Mouse (Mus musculus) c-Kit-positive CD71-positive TER-119-negative erythroid progenitor cells, embryonic 14.5 days (primary cell): ENCODE measurements around the gene Zfp11.
"Not testable (repeated sequence)": the region's sequence is repeated elsewhere in the genome, so short reads cannot be mapped to it uniquely, and the experiment has no call there.

Experiments
- DNase-seq: peaks from one replicate; pipeline ENCODE4 v3.0.0-alpha.2; 2013; ENCODE audit warnings: low read depth

Gene Zfp11

GRCm38 (mm10) chr5:129670036-129670458 lies at the start of gene Zfp11:
Gene Zfp11 (minus strand): TSS chr5:129670099.
- peak; percentile 66 for DNase-seq

- no peak for DNase-seq
Measured at GRCm38 (mm10) chr5:129717016-129717415, 47.1 kb upstream of the Zfp11 start.

DNA sequence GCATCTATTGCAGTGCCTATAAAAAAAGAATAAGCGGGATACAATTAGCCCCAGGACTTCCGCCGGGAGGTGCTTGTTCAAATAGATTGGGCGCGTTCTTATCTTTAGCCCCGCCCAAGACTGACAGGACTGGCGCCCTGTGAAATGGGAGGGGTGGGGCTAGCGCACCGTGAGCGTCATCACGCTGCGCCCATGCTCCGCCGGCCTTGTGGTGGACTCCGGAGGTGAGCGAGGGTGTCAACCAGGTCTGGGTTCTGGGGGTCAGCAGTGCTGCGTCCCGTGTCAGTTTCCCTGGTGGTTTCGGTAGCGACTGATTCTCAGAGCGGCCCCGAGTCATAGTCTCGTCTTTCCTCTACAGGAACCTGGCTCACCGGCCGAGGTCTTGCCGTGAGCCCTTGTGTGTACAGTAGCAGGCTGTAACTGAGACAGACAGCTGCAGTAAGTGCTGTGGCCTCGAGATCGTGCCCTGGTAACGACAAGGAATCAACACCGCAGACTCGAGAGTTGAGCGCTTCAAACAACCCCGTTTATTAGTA lies 45.5 kb upstream of the Zfp11 start, which contains the start of gene Mrps17:
Gene Mrps17, plus strand, starts transcription at position 172 of the 536 bp plus-strand sequence.
- DNase-seq: peak; percentile 95

DNA sequence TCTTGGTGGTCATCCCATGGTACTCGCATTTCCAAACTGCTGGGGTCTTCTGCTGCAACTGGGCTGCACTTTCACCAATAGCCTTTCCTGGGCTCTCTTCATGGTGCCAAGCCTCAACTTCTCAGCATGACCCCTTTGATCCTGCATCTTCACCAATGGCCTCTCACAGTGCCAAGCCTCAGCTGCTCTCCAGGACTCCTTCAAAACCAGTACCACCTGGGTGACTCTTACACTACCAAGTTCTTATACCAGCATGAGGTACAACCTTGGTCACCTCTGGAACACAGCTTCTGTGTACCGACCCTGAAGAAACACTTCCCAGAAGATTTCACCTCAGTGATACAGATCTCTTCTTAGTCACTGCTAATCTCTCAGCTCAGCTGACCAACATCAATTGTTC lies 38.5 kb upstream of the Zfp11 start, which contains the start of gene Sept14:
Gene Sept14, minus strand, starts transcription at position 101 of the 400 bp plus-strand sequence.
- DNase-seq: no peak

DNA sequence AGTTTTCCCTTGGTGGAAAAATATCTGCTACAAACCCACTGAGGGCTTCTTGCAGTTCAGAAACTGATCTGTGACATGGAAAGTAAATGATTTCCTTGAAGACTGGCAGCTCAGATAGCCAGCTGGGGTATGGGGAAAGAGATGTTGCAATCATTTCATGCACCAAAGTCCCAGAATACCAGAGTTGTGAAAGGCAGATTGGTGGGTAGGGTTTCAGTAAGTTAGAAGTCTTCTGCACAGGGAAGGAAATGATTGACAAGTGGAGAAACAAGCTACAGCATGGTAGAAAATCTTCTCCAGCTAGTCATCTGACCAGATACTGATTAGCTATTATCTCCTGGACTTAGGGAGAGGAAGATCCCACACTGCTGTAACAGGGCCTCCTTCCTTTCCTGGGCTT lies 33.5 kb upstream of the Zfp11 start:
- no peak for DNase-seq

DNA sequence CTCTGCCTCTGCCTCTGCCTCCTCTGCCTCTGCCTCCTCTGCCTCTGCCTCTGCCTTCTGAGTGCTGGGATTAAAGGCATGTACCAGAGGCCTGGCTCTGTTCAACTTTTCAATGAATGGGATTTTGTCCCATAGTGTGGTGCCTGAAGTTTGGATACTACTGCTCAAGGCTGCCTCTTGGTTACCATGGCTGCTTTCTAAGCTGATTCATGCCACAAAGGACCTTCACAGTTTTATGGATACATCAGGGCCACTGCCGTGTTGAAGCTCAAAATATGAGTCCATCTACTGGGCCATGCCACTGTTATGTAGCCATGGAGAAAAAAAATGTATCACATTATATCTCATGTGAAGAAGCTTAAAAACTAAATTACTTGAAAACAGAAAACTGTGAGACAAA lies 31.8 kb upstream of the Zfp11 start:
- DNase-seq: no peak

GRCm38 (mm10) chr5:129700506-129700905 lies 30.6 kb upstream of the Zfp11 start:
- DNase-seq: no peak

DNA sequence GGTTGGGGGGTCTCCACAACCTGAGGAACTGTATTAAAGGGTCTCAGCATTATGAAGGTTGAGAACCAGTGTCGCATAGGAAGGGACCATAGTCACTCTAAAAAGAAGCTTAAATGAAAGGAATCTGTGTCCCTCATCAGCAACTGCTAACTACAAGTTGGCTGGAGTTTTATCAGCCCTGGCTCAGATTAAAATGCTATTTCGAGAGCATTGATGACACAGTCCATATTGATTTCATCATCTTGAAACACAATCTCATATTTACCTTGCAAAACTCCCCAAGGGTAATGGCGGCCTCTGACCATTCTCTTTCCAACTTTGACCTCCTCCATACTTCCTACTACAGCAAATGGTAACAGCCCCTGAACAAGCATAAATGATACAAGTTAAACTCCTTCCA lies 20.6 kb upstream of the Zfp11 start:
- no peak for DNase-seq

- no peak for DNase-seq
Measured at GRCm38 (mm10) chr5:129687621-129688020, 17.7 kb upstream of the Zfp11 start.

DNA sequence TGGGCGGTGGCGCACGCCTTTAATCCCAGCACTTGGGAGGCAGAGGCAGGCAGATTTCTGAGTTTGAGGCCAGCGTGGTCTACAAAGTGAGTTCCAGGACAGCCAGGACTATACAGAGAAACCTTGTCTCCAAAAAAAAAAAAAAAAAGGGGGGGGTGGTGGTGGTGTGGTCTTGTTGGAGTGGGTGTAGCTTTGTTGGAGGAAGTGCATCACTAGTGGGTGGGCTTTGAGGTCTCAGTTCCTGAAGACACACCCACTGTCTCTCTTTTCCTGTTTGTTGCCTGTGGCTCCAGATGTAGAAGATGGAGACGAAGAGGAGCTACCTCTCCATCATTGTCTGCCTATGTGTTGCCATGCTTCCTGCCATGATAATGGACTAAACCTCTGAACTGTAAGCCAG lies 15.2 kb upstream of the Zfp11 start:
- not testable (repeated sequence) for DNase-seq

DNA sequence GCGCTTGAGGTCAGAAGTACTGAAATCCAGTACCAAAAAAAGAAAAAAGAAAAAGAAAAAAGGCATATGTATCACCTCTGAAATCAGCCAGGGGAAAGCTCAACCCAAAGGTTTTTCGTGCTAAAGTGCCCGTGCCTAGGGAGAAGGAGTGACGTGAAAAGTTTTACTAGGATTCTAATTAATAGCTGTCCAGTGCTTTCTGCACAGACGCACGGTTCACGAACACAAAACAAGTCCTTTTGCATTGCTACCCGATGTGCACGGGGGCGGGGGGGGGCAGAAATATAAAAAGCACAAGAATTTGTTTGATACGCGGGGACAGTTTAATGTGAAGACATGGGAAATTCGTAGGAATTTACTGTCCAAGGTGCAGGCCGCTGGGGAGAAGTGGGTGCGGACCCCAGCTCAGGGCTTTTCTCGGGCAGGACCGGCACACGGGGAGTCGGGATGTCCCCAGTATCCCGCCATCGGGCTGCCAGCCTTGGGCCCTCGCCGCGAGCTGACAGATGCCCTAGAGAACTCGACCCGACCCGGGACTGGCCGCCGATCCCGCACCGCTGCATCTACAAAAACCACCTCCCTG lies 355 bp downstream of the Zfp11 start:
- DNase-seq: peak; percentile 5

GRCm38 (mm10) chr5:129667851-129668250 lies 2.0 kb downstream of the Zfp11 start:
- DNase-seq: no peak

DNA sequence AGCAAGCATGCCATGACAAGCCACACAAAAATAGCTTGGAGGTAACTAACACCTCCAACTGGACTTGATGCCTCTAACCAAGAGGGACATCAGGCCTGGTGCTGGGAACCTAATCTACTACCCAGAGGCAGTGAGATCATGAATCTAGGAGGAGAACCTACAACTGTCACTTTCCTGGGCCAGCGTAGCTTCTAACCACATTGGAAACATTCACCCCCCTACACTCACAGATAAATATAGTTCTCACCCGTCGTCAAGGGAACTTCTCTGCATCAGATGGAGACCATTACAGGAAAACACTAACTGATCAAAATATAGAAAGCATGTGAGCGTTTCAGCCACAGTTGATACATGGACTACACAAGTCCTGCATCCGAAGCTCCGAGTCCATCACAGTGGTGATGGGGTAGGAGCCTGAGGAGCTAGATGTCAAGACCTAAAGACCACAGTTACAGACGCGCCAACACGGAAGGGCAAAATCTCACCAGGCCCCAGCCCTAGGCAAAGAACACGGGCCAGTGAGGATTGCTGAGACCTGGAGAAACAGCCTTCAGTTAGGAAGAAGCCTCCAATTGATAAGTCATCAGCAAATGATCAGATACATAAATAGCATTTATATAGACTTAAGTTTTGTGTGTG lies 3.5 kb downstream of the Zfp11 start:
- no peak for DNase-seq

DNA sequence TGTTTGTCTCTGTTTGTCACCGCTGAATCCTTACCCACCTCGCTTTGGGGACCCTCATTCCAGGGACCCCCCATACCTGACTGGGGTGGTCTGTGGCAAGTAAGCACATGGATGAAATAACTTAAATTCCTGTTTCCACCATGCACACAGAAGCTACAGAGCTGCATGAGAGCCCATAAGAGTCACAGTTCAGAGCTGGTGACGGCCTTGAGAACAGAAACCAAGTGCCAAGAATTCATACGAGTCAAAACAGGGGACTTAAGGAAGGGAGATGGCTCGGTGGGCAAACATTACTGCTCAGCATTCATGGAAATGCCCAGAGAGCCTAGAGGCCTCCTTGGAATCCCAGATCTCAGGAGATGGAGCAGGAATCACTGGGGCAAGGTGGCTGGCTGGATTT lies 5.8 kb downstream of the Zfp11 start:
- DNase-seq: no peak

- no peak for DNase-seq
Measured at GRCm38 (mm10) chr5:129657931-129658330, 12.0 kb downstream of the Zfp11 start.

GRCm38 (mm10) chr5:129657016-129657415 lies 12.9 kb downstream of the Zfp11 start:
- DNase-seq: no peak

DNA sequence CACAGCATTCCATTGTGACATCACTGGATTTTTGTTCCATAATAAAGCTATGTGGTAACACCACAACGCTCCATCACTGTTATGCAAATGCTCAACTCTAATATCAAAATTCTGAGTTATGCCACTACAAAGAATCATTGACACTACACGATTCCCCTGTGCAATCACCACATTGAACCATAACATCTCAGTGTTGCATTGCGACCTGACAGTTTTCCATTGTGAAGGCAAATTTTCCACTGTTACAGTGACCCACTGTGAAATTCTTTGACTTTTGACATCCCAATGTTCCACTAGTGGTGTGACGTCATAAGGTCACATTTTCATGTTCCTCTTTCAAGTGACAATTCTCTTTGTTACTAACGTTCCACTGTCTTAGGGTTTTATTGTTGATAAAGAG lies 19.0 kb downstream of the Zfp11 start:
- DNase-seq: no peak

DNA sequence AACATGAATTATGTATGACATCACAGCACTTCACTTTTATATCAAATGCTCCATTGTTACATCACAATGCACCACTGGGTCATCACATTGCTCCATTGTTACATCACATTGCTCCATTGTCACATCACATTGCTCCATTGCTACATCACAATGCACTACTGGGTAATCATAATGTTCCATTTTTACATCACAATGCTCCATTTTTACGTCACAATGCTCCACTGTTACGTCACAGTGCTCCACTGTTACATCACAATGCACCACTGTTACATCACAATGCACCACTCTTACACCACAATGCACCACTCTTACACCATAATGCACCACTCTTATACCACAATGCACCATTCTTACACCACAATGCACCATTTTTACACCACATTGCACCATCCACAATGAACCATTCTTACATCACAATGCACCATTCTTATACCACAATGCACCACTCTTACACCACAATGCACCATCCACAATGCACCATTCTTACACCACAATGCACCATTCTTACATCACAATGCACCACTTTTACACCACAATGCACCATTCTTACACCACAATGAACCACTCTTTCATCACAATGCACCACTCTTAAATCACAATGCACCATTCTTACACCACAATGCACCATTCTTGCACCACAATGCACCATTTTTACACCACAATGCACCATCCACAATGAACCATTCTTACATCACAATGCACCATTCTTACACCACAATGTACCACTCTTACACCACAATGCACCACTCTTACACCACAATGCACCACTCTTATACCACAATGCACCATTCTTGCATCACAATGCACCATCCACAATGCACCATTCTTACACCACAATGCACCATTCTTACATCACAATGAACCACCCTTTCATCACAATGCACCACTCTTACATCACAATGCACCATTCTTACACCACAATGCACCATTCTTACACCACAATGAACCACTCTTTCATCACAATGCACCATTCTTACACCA lies 37.3 kb downstream of the Zfp11 start:
- DNase-seq: not testable (repeated sequence)

GRCm38 (mm10) chr5:129626586-129626985 lies 43.3 kb downstream of the Zfp11 start:
- DNase-seq: not testable (repeated sequence)

DNA sequence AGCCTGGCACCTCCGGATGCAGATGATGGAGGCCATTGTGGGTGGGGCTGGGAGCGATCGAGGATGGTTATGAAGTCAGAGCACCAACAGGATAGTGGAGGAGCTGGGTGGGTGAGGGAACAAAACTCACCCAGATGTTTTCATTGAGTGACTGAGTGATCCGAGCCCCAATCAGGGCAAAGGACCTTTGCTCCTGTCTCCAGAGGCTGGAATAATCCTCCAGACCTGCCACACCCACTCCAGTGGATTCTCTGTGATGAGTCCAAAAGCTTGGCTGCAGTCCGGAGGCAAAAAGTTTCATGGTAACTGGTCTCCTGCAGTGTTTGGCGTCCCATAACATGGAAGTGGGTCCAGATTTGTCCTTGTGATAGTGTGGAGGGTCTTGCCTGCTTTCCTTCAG lies 43.8 kb downstream of the Zfp11 start:
- DNase-seq: no peak

DNA sequence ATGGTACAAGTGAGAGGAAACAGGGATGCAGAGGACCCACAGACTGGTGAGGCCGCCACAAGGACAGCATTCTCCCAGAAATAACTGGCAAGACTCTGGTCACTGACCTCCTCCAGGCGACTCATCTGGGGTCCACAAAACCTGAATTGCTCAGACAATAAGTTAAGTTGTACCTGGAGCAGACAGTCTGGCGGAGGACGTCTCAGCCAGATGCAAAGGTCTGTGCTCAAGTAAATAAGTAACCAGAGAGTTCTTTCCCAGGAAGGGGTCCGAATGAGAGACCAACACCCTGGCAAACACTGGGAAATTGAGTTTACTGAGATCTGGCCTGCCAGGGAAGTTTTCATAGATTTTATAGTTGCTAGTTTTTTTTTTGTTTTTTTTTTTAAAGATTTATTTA lies 48.5 kb downstream of the Zfp11 start:
- no peak for DNase-seq

GRCm38 (mm10) chr5:129620600-129620999 lies 49.3 kb downstream of the Zfp11 start:
- not testable (repeated sequence) for DNase-seq
